Mouse (Mus musculus) intestine, postnatal 0 days (tissue): ENCODE results near the gene Leng8. TPM values are rescaled to one million over a fixed set of nuclear protein-coding genes. Genes with fewer than 3 reads are reported as not detected.

ENCODE experiments used
- ATAC-seq: fragments of 200-750 bp; cut with Nextera tagmentation; 2 replicates; pipeline ENCODE4 v1.8.0; 2017; ENCODE audit warnings: mild to moderate bottlenecking, moderate TSS enrichment, moderate library complexity
- H3K27ac ChIP-seq: fragments of 300-500 bp; sonication (generic); 2 replicates; pipeline ENCODE4 v1.5.1; 2014; ENCODE audit warnings: mild to moderate bottlenecking, low read depth, low read length, moderate library complexity
- H3K27me3 ChIP-seq: fragments of 300-500 bp; sonication (generic); replicated peaks from 2 replicates; pipeline ENCODE4 v1.6.1; 2014; ENCODE audit warnings: low read length, mixed read lengths; ENCODE audit not compliant: control insufficient read depth, insufficient read depth
- H3K36me3 ChIP-seq: fragments of 300-500 bp; sonication (generic); 2 replicates; pipeline ENCODE4 v1.6.1; 2014; ENCODE audit warnings: mild to moderate bottlenecking, moderate library complexity; ENCODE audit not compliant: control insufficient read depth, insufficient read depth
- H3K4me1 ChIP-seq: fragments of 300-500 bp; sonication (generic); replicated peaks from 2 replicates; pipeline ENCODE4 v1.6.1; 2014; ENCODE audit warnings: antibody characterized with exemption, low read length, mixed read lengths; ENCODE audit not compliant: control insufficient read depth, insufficient read depth
- H3K4me2 ChIP-seq: fragments of 300-500 bp; sonication (generic); replicated peaks from 2 replicates; pipeline ENCODE4 v1.6.1; 2014; ENCODE audit warnings: low read depth, mild to moderate bottlenecking, moderate library complexity
- H3K4me3 ChIP-seq: fragments of 300-500 bp; sonication (generic); 2 replicates; pipeline ENCODE4 v1.5.1; 2014; ENCODE audit warnings: low read depth, low read length
- H3K9ac ChIP-seq: fragments of 300-500 bp; sonication (generic); 2 replicates; pipeline ENCODE4 v1.6.1; 2014; ENCODE audit warnings: mild to moderate bottlenecking, low read depth, low read length
- H3K9me3 ChIP-seq: fragments of 300-500 bp; sonication (generic); 2 replicates; pipeline ENCODE4 v1.6.1; 2016; ENCODE audit warnings: mixed run types; ENCODE audit not compliant: control insufficient read depth
- CTCF ChIP-seq: sonication (generic); IDR thresholded peaks from 2 replicates; pipeline ENCODE4 v1.5.1; 2016; ENCODE audit warnings: low read depth, mild to moderate bottlenecking, control low read depth, antibody characterized with exemption, moderate library complexity
- WGBS: fragments of 180-500 bp; shearing (Covaris S2); extraction: QIAGEN DNeasy Blood & Tissue Kit; methylation state at CpG from one replicate; pipeline ENCODE4 v1.1.7; 2014; 5-methylcytosine and 5-hydroxymethylcytosine counted together
- polyA plus RNA-seq: library from polyadenylated mRNA; unstranded; fragments of >200 nt; fragmentation: Nextera tagmentation; extraction: Ambion mirVana; gene quantifications from 2 replicates; pipeline ENCODE4 v1.2.1, GENCODE M21; 2015

Gene Leng8
- 13.8 and 15.2 TPM in 2 replicates for polyA plus RNA-seq

- Histone ChIP-seq H3K4me3 (peak within 1 kb of the TSS; percentile 68), H3K9ac (peak within 1 kb of the TSS; percentile 73), H3K36me3 (peaks cover 35% of the 10 kb centered on the region), H3K4me1 (peaks cover 4% of the 10 kb centered on the region), H3K4me2 (peak within 1 kb of the TSS; percentile 90), H3K27ac (peak within 1 kb of the TSS; percentile 92), H3K27me3 (no peaks in the 10 kb centered on the region), H3K9me3 (no peaks in the 10 kb centered on the region)
- WGBS, result under 1% methylated on average over 72 of the region's 78 CpGs
- ATAC-seq, result peak; percentile 99
- no peak for TF ChIP-seq CTCF
These were observed at the start of gene Leng8 for GRCm38 (mm10) chr7:4136771-4137531. Leng8 (plus strand) TSS chr7:4137039.

- Histone ChIP-seq H3K4me1 (no peaks in the 10 kb centered on the region), H3K9ac (no peak overlapping the region), H3K27ac (no peak overlapping the region), H3K4me3 (no peak overlapping the region), H3K9me3 (no peaks in the 10 kb centered on the region), H3K27me3 (no peaks in the 10 kb centered on the region), H3K4me2 (no peak overlapping the region), H3K36me3 (no peaks in the 10 kb centered on the region)
- WGBS, result 69% methylated on average over 4 of the region's 4 CpGs
- ATAC-seq, result no peak
- TF ChIP-seq CTCF, result no peak
These were observed 49.5 kb upstream of the Leng8 start for GRCm38 (mm10) chr7:4087238-4087895.

- Histone ChIP-seq H3K36me3 (no peaks in the 10 kb centered on the region), H3K9me3 (no peaks in the 10 kb centered on the region), H3K27me3 (no peaks in the 10 kb centered on the region), H3K4me3 (no peak overlapping the region), H3K4me2 (no peak overlapping the region), H3K9ac (no peak overlapping the region), H3K27ac (no peak overlapping the region), H3K4me1 (no peaks in the 10 kb centered on the region)
- no peak for ATAC-seq
- WGBS, result 74% methylated on average over 6 of the region's 6 CpGs
- no peak for TF ChIP-seq CTCF
These were observed 48.9 kb upstream of the Leng8 start for GRCm38 (mm10) chr7:4087896-4088480.

- Histone ChIP-seq H3K4me3 (no peak overlapping the region), H3K4me1 (no peaks in the 10 kb centered on the region), H3K27ac (no peak overlapping the region), H3K27me3 (no peaks in the 10 kb centered on the region), H3K4me2 (no peak overlapping the region), H3K9me3 (no peaks in the 10 kb centered on the region), H3K9ac (no peak overlapping the region), H3K36me3 (no peaks in the 10 kb centered on the region)
- TF ChIP-seq CTCF, result no peak
- ATAC-seq, result no peak
- WGBS, result 75% methylated on average over 2 of the region's 2 CpGs
These were observed 48.2 kb upstream of the Leng8 start for GRCm38 (mm10) chr7:4088679-4089078.

GRCm38 (mm10) chr7:4091170-4091569 is 45.7 kb upstream of the Leng8 start:
- no peak for TF ChIP-seq CTCF
- H3K27ac ChIP-seq, result no peak overlapping the region
- no peak overlapping the region for H3K4me2 ChIP-seq
- H3K4me3 ChIP-seq, result no peak overlapping the region
- whole genome bisulfite sequencing, result 44% methylated on average over 8 of the region's 8 CpGs
- H3K36me3 ChIP-seq, result no peaks in the 10 kb centered on the region
- ATAC-seq, result no peak
- no peak overlapping the region for H3K9ac ChIP-seq
- H3K4me1 ChIP-seq, result no peaks in the 10 kb centered on the region
- H3K9me3 ChIP-seq, result no peaks in the 10 kb centered on the region
- H3K27me3 ChIP-seq, result no peaks in the 10 kb centered on the region

GRCm38 (mm10) chr7:4098301-4098700 is 38.5 kb upstream of the Leng8 start:
- no peak overlapping the region for H3K9ac ChIP-seq
- no peak overlapping the region for H3K4me2 ChIP-seq
- H3K27me3 ChIP-seq, result no peaks in the 10 kb centered on the region
- no peaks in the 10 kb centered on the region for H3K9me3 ChIP-seq
- no peak for ATAC-seq
- H3K4me3 ChIP-seq, result no peak overlapping the region
- TF ChIP-seq CTCF, result no peak
- H3K4me1 ChIP-seq, result no peaks in the 10 kb centered on the region
- H3K27ac ChIP-seq, result no peak overlapping the region
- 78% methylated on average over 2 of the region's 2 CpGs for WGBS
- H3K36me3 ChIP-seq, result no peaks in the 10 kb centered on the region
